Mouse (Mus musculus) MEL (cell line): ENCODE results near the gene Ran. TPM values are rescaled to one million over a fixed set of nuclear protein-coding genes. Genes with fewer than 3 reads are reported as not detected.

Source experiments
- DNase-seq: peaks from one replicate; pipeline ENCODE4 v3.0.0; 2011; ENCODE audit warnings: low read depth, low spot score
- H3K27ac ChIP-seq: 2 replicates; pipeline ENCODE4 v1.5.1; 2012; ENCODE audit warnings: low read depth, mild to moderate bottlenecking, control low read depth, low read length, moderate library complexity; ENCODE audit not compliant: control insufficient read depth
- H3K27me3 ChIP-seq, 2 experiments: fragments of 150-350 bp in 1 of 2; sonication (generic) in 1 of 2; 2 replicates each; pipeline ENCODE4 v1.6.1; 2012; ENCODE audit warnings: low read length in 2 of 2, mild to moderate bottlenecking in 2 of 2, improper control_type of control experiment in 1 of 2, moderate library complexity in 1 of 2; ENCODE audit not compliant: insufficient read depth in 2 of 2, control insufficient read depth in 1 of 2
- H3K36me3 ChIP-seq, 2 experiments: 2 replicates each; pipeline ENCODE4 v1.6.1; 2012 to 2014; ENCODE audit warnings: low read length in 2 of 2, improper control_type of control experiment in 1 of 2, inconsistent platforms in 1 of 2, mild to moderate bottlenecking in 1 of 2; ENCODE audit not compliant: insufficient read depth in 2 of 2, control insufficient read depth in 1 of 2
- H3K4me1 ChIP-seq, 2 experiments: fragments of 150-350 bp in 1 of 2; sonication (generic) in 1 of 2; 2 replicates each; pipeline ENCODE4 v1.6.1; 2012; ENCODE audit warnings: low read length in 2 of 2, improper control_type of control experiment in 1 of 2, mild to moderate bottlenecking in 1 of 2; ENCODE audit not compliant: insufficient read depth in 2 of 2, control insufficient read depth in 1 of 2
- H3K4me3 ChIP-seq, 2 experiments: fragments of 150-350 bp in 1 of 2; sonication (generic) in 1 of 2; 2 replicates each; pipeline ENCODE4 v1.5.1; 2012; ENCODE audit warnings: low read depth in 2 of 2, low read length in 2 of 2, mild to moderate bottlenecking in 2 of 2, moderate library complexity in 2 of 2, control low read depth in 1 of 2, improper control_type of control experiment in 1 of 2; ENCODE audit not compliant: control insufficient read depth in 1 of 2, insufficient read depth in 1 of 2
- H3K79me2 ChIP-seq: 2 replicates; pipeline ENCODE4 v1.6.1; 2012; ENCODE audit warnings: mild to moderate bottlenecking, low read length, moderate library complexity; ENCODE audit not compliant: control insufficient read depth, poor library complexity, insufficient read depth
- H3K9ac ChIP-seq: 2 replicates; pipeline ENCODE4 v1.6.1; 2012; ENCODE audit warnings: low read depth, mild to moderate bottlenecking, control low read depth, low read length, moderate library complexity; ENCODE audit not compliant: control insufficient read depth, poor library complexity, severe bottlenecking
- H3K9me3 ChIP-seq: fragments of 150-350 bp; sonication (generic); replicated peaks from 2 replicates; pipeline ENCODE4 v1.6.1; 2012; ENCODE audit warnings: mild to moderate bottlenecking, low read length, improper control_type of control experiment, moderate library complexity; ENCODE audit not compliant: insufficient read depth
- BHLHE40 ChIP-seq: IDR thresholded peaks from 2 replicates; pipeline ENCODE4 v1.6.1; 2012; ENCODE audit warnings: low read depth, mild to moderate bottlenecking, inconsistent platforms, low read length, improper control_type of control experiment, borderline replicate concordance
- CHD1 ChIP-seq: IDR thresholded peaks from 2 replicates; pipeline ENCODE4 v1.6.1; 2012; ENCODE audit warnings: low read depth, mild to moderate bottlenecking, inconsistent platforms, low read length, improper control_type of control experiment
- CHD2 ChIP-seq: IDR thresholded peaks from 2 replicates; pipeline ENCODE4 v1.6.1; 2011; ENCODE audit warnings: low read length, improper control_type of control experiment
- CTCF ChIP-seq, 3 experiments: IDR thresholded peaks in 2 of 3; conservative IDR thresholded peaks in 1 of 3; 2 replicates each; pipeline ENCODE4 v1.5.1; 2011 to 2012; ENCODE audit warnings: low read length in 3 of 3, low read depth in 2 of 3, mild to moderate bottlenecking in 2 of 3, improper control_type of control experiment in 1 of 3, inconsistent platforms in 1 of 3, mixed read lengths in 1 of 3, moderate library complexity in 1 of 3; ENCODE audit not compliant: control insufficient read depth in 1 of 3, insufficient read depth in 1 of 3, poor library complexity in 1 of 3, severe bottlenecking in 1 of 3
- E2F4 ChIP-seq: IDR thresholded peaks from 2 replicates; pipeline ENCODE4 v1.6.1; 2011; ENCODE audit warnings: low read depth, low read length, improper control_type of control experiment, borderline replicate concordance
- ELF1 ChIP-seq: IDR thresholded peaks from 2 replicates; pipeline ENCODE4 v1.6.1; 2014; ENCODE audit warnings: low read depth, mild to moderate bottlenecking, inconsistent platforms, low read length, improper control_type of control experiment, moderate library complexity
- EP300 ChIP-seq, 2 experiments: IDR thresholded peaks; 2 replicates each; pipeline ENCODE4 v1.6.1; 2011; ENCODE audit warnings: improper control_type of control experiment in 2 of 2, low read length in 2 of 2, low read depth in 1 of 2, mild to moderate bottlenecking in 1 of 2
- ETS1 ChIP-seq: IDR thresholded peaks from 2 replicates; pipeline ENCODE4 v1.6.1; 2012; ENCODE audit warnings: low read depth, mild to moderate bottlenecking, inconsistent platforms, low read length, improper control_type of control experiment, moderate library complexity
- KAT2A ChIP-seq: conservative IDR thresholded peaks from 2 replicates; pipeline ENCODE4 v1.6.1; 2012; ENCODE audit warnings: low read depth, low read length, improper control_type of control experiment, inconsistent platforms
- MAFK ChIP-seq: IDR thresholded peaks from 2 replicates; pipeline ENCODE4 v1.6.1; 2011; ENCODE audit warnings: low read depth, mild to moderate bottlenecking, low read length, improper control_type of control experiment, borderline replicate concordance
- MAX ChIP-seq: IDR thresholded peaks from 2 replicates; pipeline ENCODE4 v1.6.1; 2011; ENCODE audit warnings: low read length, improper control_type of control experiment
- MAZ ChIP-seq: IDR thresholded peaks from 2 replicates; pipeline ENCODE4 v1.6.1; 2012; ENCODE audit warnings: low read depth, mild to moderate bottlenecking, inconsistent platforms, low read length, improper control_type of control experiment
- MYB ChIP-seq: IDR thresholded peaks from 2 replicates; pipeline ENCODE4 v1.6.1; 2011; ENCODE audit warnings: mild to moderate bottlenecking, low read depth, low read length, improper control_type of control experiment
- MYC ChIP-seq: IDR thresholded peaks from 2 replicates; pipeline ENCODE4 v1.6.1; 2011; ENCODE audit warnings: low read depth, mild to moderate bottlenecking, low read length, improper control_type of control experiment, moderate library complexity
- POLR2A ChIP-seq, 2 experiments: IDR thresholded peaks; 2 replicates each; pipeline ENCODE4 v1.6.1; 2011 to 2012; ENCODE audit warnings: low read length in 2 of 2, mild to moderate bottlenecking in 2 of 2, control low read depth in 1 of 2, improper control_type of control experiment in 1 of 2, low read depth in 1 of 2, moderate library complexity in 1 of 2; ENCODE audit not compliant: control insufficient read depth in 1 of 2, insufficient read depth in 1 of 2, poor library complexity in 1 of 2
- POLR2AphosphoS5 ChIP-seq: IDR thresholded peaks from 2 replicates; pipeline ENCODE4 v1.6.1; 2012; ENCODE audit warnings: low read depth, borderline replicate concordance, mild to moderate bottlenecking, inconsistent platforms, low read length, moderate library complexity, mixed read lengths
- RAD21 ChIP-seq: IDR thresholded peaks from 2 replicates; pipeline ENCODE4 v1.6.1; 2011; ENCODE audit warnings: mild to moderate bottlenecking, low read depth, low read length, improper control_type of control experiment
- SMC3 ChIP-seq: IDR thresholded peaks from 2 replicates; pipeline ENCODE4 v1.6.1; 2011; ENCODE audit warnings: low read depth, low read length, improper control_type of control experiment
- TBP ChIP-seq: IDR thresholded peaks from 2 replicates; pipeline ENCODE4 v1.8.0; 2011; ENCODE audit warnings: low read depth, low read length, improper control_type of control experiment
- UBTF ChIP-seq: IDR thresholded peaks from 2 replicates; pipeline ENCODE4 v1.6.1; 2012; ENCODE audit warnings: low read depth, mild to moderate bottlenecking, inconsistent platforms, low read length, improper control_type of control experiment, moderate library complexity, borderline replicate concordance; ENCODE audit not compliant: insufficient read depth
- USF1 ChIP-seq: IDR thresholded peaks from 2 replicates; pipeline ENCODE4 v1.6.1; 2014; ENCODE audit warnings: low read depth, mild to moderate bottlenecking, inconsistent platforms, low read length, improper control_type of control experiment, moderate library complexity
- USF2 ChIP-seq, 2 experiments: IDR thresholded peaks; 2 replicates each; pipeline ENCODE4 v1.6.1; 2011 to 2012; ENCODE audit warnings: improper control_type of control experiment in 2 of 2, low read length in 2 of 2, borderline replicate concordance in 1 of 2, inconsistent platforms in 1 of 2, low read depth in 1 of 2, mild to moderate bottlenecking in 1 of 2; ENCODE audit not compliant: insufficient read depth in 1 of 2
- ZKSCAN1 ChIP-seq: IDR thresholded peaks from 2 replicates; pipeline ENCODE4 v1.6.1; 2012; ENCODE audit warnings: low read depth, mild to moderate bottlenecking, inconsistent platforms, low read length, improper control_type of control experiment, moderate library complexity
- ZMIZ1 ChIP-seq: IDR thresholded peaks from 2 replicates; pipeline ENCODE4 v1.6.1; 2012; ENCODE audit warnings: low read depth, mild to moderate bottlenecking, inconsistent platforms, low read length, improper control_type of control experiment, moderate library complexity
- ZNF384 ChIP-seq: IDR thresholded peaks from 2 replicates; pipeline ENCODE4 v1.6.1; 2012; ENCODE audit warnings: low read depth, mild to moderate bottlenecking, inconsistent platforms, low read length, improper control_type of control experiment
- polyA plus RNA-seq, 2 experiments: library from polyadenylated mRNA; stranded (reverse) in 1 of 2; unstranded in 1 of 2; fragments of >175 nt in 1 of 2; fragments of >200 nt in 1 of 2; gene quantifications; 2 replicates each; pipeline versions ENCODE4 v1.2.1 to v1.2.4; 2012; ENCODE audit warnings: low replicate concordance in 2 of 2, low read depth in 1 of 2; ENCODE audit not compliant: insufficient read length in 2 of 2, insufficient read depth in 1 of 2, missing spikeins in 1 of 2
- total RNA-seq: library from RNA; depleted of rRNA; stranded (reverse); fragments of 300-350 nt; gene quantifications from 2 replicates; pipeline ENCODE4 v1.2.3, GENCODE M21; 2012

The Ran gene
- total and polyA plus RNA-seq, 3 experiments, result 91.6 to 2,479 (median 950) TPM

DNA sequence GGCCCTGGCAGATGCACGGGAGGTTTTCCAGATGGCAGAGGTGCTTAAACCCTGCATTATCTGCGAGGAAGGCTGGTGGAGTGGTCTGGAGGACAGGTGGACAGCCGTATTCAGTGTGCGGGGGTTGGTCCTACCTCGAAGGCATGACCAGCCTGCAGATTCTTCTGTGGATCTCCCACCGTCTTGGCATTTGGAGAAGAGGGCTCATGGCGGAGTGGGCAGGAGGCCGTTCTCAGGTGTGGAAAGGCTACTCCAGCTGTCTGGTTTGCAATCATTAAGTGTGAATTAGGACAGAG is 43.9 kb downstream of the Ran start:
- H3K79me2 ChIP-seq, result no peaks in the 10 kb centered on the region; the same call in 1 of the 2 replicates
- no peak for DNase-seq
- H3K4me1 ChIP-seq, result peaks cover 7 to 22% of the 10 kb centered on the region in 2 experiments
- no peaks in the 10 kb centered on the region for H3K9me3 ChIP-seq
- H3K27me3 ChIP-seq, result no peaks in the 10 kb centered on the region
- H3K36me3 ChIP-seq, result peaks cover 0 to 15% of the 10 kb centered on the region in 2 experiments; a peak in 2 of 4 replicates
- H3K27ac ChIP-seq, result peak overlapping the region; percentile 37; the same call in 1 of the 2 replicates
- peak overlapping the region; percentile 62 for H3K9ac ChIP-seq
- peak overlapping the region; percentile 61 to 72 for H3K4me3 ChIP-seq
- TF ChIP-seq SMC3 (no peak), ZMIZ1 (no peak), MAFK (no peak), CHD2 (no peak), ELF1 (no peak), CHD1 (no peak), MYB (no peak), MAX (no peak), KAT2A (no peak), ZKSCAN1 (no peak), ETS1 (no peak), MAZ (no peak)
- TF ChIP-seq, all 39 proteins: peak for 0

DNA sequence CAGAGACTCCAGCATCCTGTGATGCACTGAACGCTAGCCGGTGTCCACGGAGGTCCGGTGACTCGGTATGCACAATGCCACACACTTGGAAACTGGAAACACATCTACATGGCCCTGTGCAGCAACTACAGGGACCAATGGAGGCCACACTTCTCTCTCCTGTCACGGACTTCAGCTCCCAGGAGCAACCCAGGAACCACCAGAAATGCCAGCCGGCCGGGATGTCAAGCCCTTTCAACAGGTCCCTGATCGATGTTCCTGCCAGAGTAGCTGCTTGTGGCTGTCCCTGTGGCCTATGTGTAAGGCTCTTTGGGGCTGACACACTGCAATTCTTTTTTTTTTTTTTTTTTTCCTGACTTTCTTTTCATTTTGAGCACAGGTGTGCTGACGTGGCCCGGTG is 44.3 kb downstream of the Ran start:
- Histone ChIP-seq H3K4me3 (peak overlapping the region in 1 of 2 experiments; percentile 72; a peak in 2 of 4 replicates), H3K9ac (peak overlapping the region; percentile 67; the same call in 1 of the 2 replicates), H3K36me3 (peaks cover 0 to 15% of the 10 kb centered on the region in 2 experiments; a peak in 2 of 4 replicates), H3K27me3 (no peaks in the 10 kb centered on the region)
- DNase-seq, result peak; percentile 38
- TF ChIP-seq ETS1, result no peak
- TF ChIP-seq ZNF384, result peak; percentile 4; the same call in 1 of the 2 replicates
- TF ChIP-seq, all 39 proteins: peak for 1
- peaks cover 7 to 22% of the 10 kb centered on the region in 2 experiments for H3K4me1 ChIP-seq
- no peaks in the 10 kb centered on the region; the same call in 1 of the 2 replicates for H3K79me2 ChIP-seq
- H3K9me3 ChIP-seq, result no peaks in the 10 kb centered on the region
- H3K27ac ChIP-seq, result peak overlapping the region; percentile 97

DNA sequence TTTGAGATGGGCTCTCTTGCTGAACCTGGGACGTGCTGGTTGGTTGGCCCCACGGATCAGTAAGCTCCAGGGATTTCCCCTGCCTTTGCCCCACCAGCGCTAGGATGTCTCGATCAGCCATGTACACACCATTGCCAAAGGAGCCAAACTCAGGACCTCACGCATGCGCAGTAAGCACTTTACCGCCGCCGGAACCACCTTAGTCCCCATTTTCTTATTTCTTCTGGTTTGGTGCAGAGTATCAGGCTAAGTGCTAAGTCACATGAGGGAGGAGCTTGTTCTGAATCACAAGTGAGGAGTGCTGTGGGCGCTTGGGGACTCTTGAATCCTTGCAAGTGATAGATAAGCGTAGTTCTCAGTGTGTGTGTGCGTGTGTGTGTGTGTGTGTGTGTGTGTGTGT is 45.4 kb downstream of the Ran start:
- peak overlapping the region; percentile 97 for H3K27ac ChIP-seq
- peak; percentile 97 for DNase-seq
- H3K4me3 ChIP-seq, result peak overlapping the region; percentile 51 to 56
- H3K27me3 ChIP-seq, result no peaks in the 10 kb centered on the region
- peaks cover 0 to 15% of the 10 kb centered on the region in 2 experiments; a peak in 2 of 4 replicates for H3K36me3 ChIP-seq
- H3K9me3 ChIP-seq, result no peaks in the 10 kb centered on the region
- H3K4me1 ChIP-seq, result peaks cover 7 to 22% of the 10 kb centered on the region in 2 experiments
- H3K79me2 ChIP-seq, result no peaks in the 10 kb centered on the region; the same call in 1 of the 2 replicates
- H3K9ac ChIP-seq, result peak overlapping the region; percentile 73
- TF ChIP-seq USF1, result peak; percentile 87
- peak; percentile 85 for TF ChIP-seq ETS1
- TF ChIP-seq POLR2A (IDR thresholded peaks at IDR 0.05; ENCODE audit: control insufficient read depth in 1 of 2, insufficient read depth in 1 of 2, low read depth in 1 of 2, low read length in 2 of 2, poor library complexity in 1 of 2), result peak; percentile 85 to 88
- TF ChIP-seq USF2 (IDR thresholded peaks at IDR 0.05; ENCODE audit: borderline replicate concordance in 1 of 2, insufficient read depth in 1 of 2, low read depth in 1 of 2, low read length in 2 of 2), result 0 out of 4 replicates have a peak, but pooled peaks of 1 of the 2 experiments have one; percentile 48
- peak; percentile 49; the same call in 1 of the 2 replicates for TF ChIP-seq MYC
- TF ChIP-seq UBTF, result no peak
- TF ChIP-seq CHD2, result no peak
- peak; percentile 81 for TF ChIP-seq MAX
- TF ChIP-seq EP300 (IDR thresholded peaks at IDR 0.05; ENCODE audit: low read depth in 1 of 2, low read length in 2 of 2), result peak; percentile 61 to 67
- 0 out of 2 replicates have a peak, but pooled peaks have one; percentile 30 for TF ChIP-seq MAFK
- TF ChIP-seq CTCF (IDR thresholded peaks at IDR 0.05 in 2 of 3, conservative IDR thresholded peaks at IDR 0.05 in 1 of 3; ENCODE audit: control insufficient read depth in 1 of 3, insufficient read depth in 1 of 3, low read depth in 2 of 3, low read length in 3 of 3, poor library complexity in 1 of 3, severe bottlenecking in 1 of 3), result no peak
- TF ChIP-seq E2F4, result peak; percentile 72; the same call in 1 of the 2 replicates
- no peak for TF ChIP-seq POLR2AphosphoS5
- no peak for TF ChIP-seq RAD21
- TF ChIP-seq MAZ, result peak; percentile 81
- peak; percentile 70 for TF ChIP-seq BHLHE40
- peak; percentile 87 for TF ChIP-seq TBP
